Mouse (Mus musculus): Measurements from ENCODE around the gene B4galt5. TPM values are rescaled to one million over a fixed set of nuclear protein-coding genes. Genes with fewer than 3 reads are reported as not detected.
"Not testable (repeated sequence)": the region's sequence is repeated elsewhere in the genome, so short reads cannot be mapped to it uniquely, and the experiment has no call there.

Gene B4galt5
- 15.0 and 19.8 TPM in 2 replicates for polyA plus RNA-seq (2014; fragmentation: Nextera tagmentation; extraction: Ambion mirVana)

DNA sequence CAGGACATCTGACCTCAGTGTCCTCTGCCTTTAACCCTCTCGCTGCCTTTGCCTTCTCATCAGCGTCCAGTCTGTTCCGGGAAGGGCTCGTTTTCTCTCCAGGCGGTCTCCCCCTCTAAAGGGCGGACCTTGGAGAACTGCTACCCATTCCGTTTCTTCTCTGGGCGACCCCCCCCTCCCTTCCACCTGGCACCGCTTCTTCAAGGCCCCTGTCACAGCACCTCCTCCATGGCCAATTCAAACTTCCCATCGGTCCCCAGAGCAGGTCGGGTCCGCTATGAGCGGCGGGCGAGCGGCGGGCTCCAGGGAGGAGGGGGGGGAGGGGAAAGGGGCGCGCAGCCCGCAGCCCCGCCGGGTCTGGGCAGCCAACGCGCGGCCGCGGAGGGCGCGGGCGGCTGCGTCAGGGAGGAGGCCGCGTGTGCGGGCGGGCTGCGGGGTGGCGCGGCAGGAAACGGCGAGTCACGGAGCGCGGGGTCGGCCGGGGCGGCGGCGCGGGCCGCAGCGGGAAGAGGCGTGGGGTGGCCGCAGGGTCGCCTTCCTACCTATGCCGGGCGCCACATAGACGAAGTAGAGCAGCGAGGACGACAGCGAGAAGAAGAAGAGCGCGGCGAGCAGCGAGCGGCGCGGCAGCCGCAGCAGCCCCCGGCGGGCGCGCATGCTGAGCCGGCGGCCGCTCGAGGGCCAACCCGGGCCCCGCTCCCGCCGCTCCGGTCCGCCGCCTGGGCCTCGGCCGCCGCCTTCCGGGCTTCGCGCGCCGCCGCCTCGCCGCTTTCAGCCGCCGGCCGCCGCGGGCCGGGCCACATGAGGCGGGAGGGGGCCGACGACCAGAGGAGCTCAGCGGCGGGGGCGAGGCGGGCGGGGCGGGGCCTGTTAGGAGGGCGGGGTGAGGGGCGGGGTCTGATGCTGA is at the start of gene B4galt5:
Gene B4galt5, minus strand, starts transcription at position 808 of the 907 bp plus-strand sequence.
- peaks cover 14% of the 10 kb centered on the region for H3K27me3 ChIP-seq (ENCODE audit: control insufficient read depth, insufficient read depth, low read length)
- DNase-seq (ENCODE audit: low spot score, missing footprints): peak; percentile 94
- 0% methylated on average over 46 of the region's 111 CpGs for WGBS

GRCm38 (mm10) chr2:167396420-167396819 is 47.4 kb upstream of the B4galt5 start:
- WGBS: 94% methylated on average over 9 of the region's 9 CpGs

More for the DNA sequence above, at the start of gene B4galt5:
- ATAC-seq (ENCODE audit: low FRiP score): peak; percentile 57
- Histone ChIP-seq H3K27ac (ENCODE audit: low read depth, low read length) (peak within 1 kb of the TSS; percentile 80), H3K4me3 (ENCODE audit: low read depth, low read length) (peak within 1 kb of the TSS; percentile 73), H3K9me3 (ENCODE audit: control insufficient read depth, low read length) (no peaks in the 10 kb centered on the region), H3K9ac (ENCODE audit: low read length) (peak within 1 kb of the TSS; percentile 87), H3K4me1 (ENCODE audit: control insufficient read depth, insufficient read depth, low read length) (peaks cover 6% of the 10 kb centered on the region), H3K36me3 (ENCODE audit: control insufficient read depth, insufficient read depth, low read length) (no peaks in the 10 kb centered on the region), H3K4me2 (peak within 1 kb of the TSS; percentile 70)

DNA sequence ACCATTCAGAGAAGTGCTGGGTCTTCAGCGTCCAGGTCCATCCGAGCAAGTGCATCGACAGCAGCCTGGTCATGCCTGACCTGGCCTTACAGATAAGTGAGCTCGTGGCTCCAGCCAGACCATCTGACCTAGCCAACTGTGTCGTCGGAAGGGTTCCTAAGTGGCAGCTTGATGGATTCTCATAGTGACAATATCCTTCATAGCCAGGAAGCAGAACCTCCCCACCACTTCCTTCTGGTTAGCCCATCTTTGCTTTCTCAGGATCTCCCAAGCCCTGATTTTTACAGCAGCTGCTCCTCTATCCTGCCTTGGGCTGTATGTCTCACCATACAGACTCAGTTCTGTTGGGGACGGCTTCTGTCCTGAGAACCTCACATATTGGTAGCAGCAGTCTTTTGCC is 45.4 kb upstream of the B4galt5 start:
- no peak for DNase-seq (ENCODE audit: low spot score, missing footprints)
- 80% methylated on average over 7 of the region's 7 CpGs for whole genome bisulfite sequencing

More at GRCm38 (mm10) chr2:167396420-167396819, 47.4 kb upstream of the B4galt5 start:
- not testable (repeated sequence) for H3K4me1 ChIP-seq (ENCODE audit: control insufficient read depth, insufficient read depth, low read length); DNase-seq (ENCODE audit: low spot score, missing footprints); H3K36me3 ChIP-seq (ENCODE audit: control insufficient read depth, insufficient read depth, low read length); H3K4me3 ChIP-seq (ENCODE audit: low read depth, low read length); H3K9ac ChIP-seq (ENCODE audit: low read length); H3K27ac ChIP-seq (ENCODE audit: low read depth, low read length); ATAC-seq (ENCODE audit: low FRiP score); H3K4me2 ChIP-seq; H3K27me3 ChIP-seq (ENCODE audit: control insufficient read depth, insufficient read depth, low read length); H3K9me3 ChIP-seq (ENCODE audit: control insufficient read depth, low read length)

DNA sequence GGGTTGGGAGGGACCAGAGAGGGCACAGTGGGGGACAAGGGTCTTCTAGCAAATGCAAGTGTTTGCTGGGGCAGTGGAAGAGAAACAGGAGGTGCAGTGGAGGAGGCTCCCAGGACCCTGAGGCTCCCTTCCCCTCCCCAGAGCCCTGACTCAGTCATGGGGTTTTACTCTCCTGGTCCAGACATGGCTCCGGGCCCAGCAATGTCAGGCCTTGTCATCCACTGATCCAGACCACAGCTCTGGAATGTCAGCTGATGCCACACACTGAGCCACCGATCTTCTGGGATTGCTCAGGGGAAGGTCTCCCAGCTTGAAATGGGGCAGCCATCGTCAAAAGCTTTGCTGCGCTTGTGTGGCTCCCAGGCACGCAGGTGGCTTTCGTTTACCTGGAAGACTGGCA is 38.0 kb upstream of the B4galt5 start:
- DNase-seq (ENCODE audit: low spot score, missing footprints) (no peak), ATAC-seq (ENCODE audit: low FRiP score) (no peak)
- WGBS: 80% methylated on average over 6 of the region's 6 CpGs
- no peak overlapping the region for H3K4me3 ChIP-seq (ENCODE audit: low read depth, low read length)
- H3K27ac ChIP-seq (ENCODE audit: low read depth, low read length): no peak overlapping the region
- no peaks in the 10 kb centered on the region for H3K36me3 ChIP-seq (ENCODE audit: control insufficient read depth, insufficient read depth, low read length)
- H3K4me2 ChIP-seq: no peak overlapping the region
- H3K27me3 ChIP-seq (ENCODE audit: control insufficient read depth, insufficient read depth, low read length): no peaks in the 10 kb centered on the region
- H3K9ac ChIP-seq (ENCODE audit: low read length): no peak overlapping the region
- no peaks in the 10 kb centered on the region for H3K9me3 ChIP-seq (ENCODE audit: control insufficient read depth, low read length)
- H3K4me1 ChIP-seq (ENCODE audit: control insufficient read depth, insufficient read depth, low read length): no peaks in the 10 kb centered on the region

More for the DNA sequence above, 45.4 kb upstream of the B4galt5 start:
- no peaks in the 10 kb centered on the region for H3K27me3 ChIP-seq (ENCODE audit: control insufficient read depth, insufficient read depth, low read length)
- H3K4me2 ChIP-seq: no peak overlapping the region
- H3K4me3 ChIP-seq (ENCODE audit: low read depth, low read length): no peak overlapping the region
- H3K27ac ChIP-seq (ENCODE audit: low read depth, low read length): no peak overlapping the region
- H3K9ac ChIP-seq (ENCODE audit: low read length): no peak overlapping the region
- no peak for ATAC-seq (ENCODE audit: low FRiP score)
- no peaks in the 10 kb centered on the region for H3K9me3 ChIP-seq (ENCODE audit: control insufficient read depth, low read length)
- no peaks in the 10 kb centered on the region for H3K36me3 ChIP-seq (ENCODE audit: control insufficient read depth, insufficient read depth, low read length)
- H3K4me1 ChIP-seq (ENCODE audit: control insufficient read depth, insufficient read depth, low read length): no peaks in the 10 kb centered on the region

- H3K36me3 ChIP-seq (ENCODE audit: control insufficient read depth, insufficient read depth, low read length): no peaks in the 10 kb centered on the region
- H3K9me3 ChIP-seq (ENCODE audit: control insufficient read depth, low read length): no peaks in the 10 kb centered on the region
- no peak overlapping the region for H3K27ac ChIP-seq (ENCODE audit: low read depth, low read length)
- H3K4me3 ChIP-seq (ENCODE audit: low read depth, low read length): no peak overlapping the region
- no peak overlapping the region for H3K9ac ChIP-seq (ENCODE audit: low read length)
- ATAC-seq (ENCODE audit: low FRiP score): no peak
- WGBS: 70% methylated on average over 4 of the region's 4 CpGs
- no peaks in the 10 kb centered on the region for H3K4me1 ChIP-seq (ENCODE audit: control insufficient read depth, insufficient read depth, low read length)
- no peak overlapping the region for H3K4me2 ChIP-seq
- no peaks in the 10 kb centered on the region for H3K27me3 ChIP-seq (ENCODE audit: control insufficient read depth, insufficient read depth, low read length)
- no peak for DNase-seq (ENCODE audit: low spot score, missing footprints)
These were observed 37.5 kb upstream of the B4galt5 start for GRCm38 (mm10) chr2:167386456-167386855.

- DNase-seq (ENCODE audit: low spot score, missing footprints) (no peak), ATAC-seq (ENCODE audit: low FRiP score) (no peak)
- WGBS: 91% methylated on average over 13 of the region's 13 CpGs
- Histone ChIP-seq H3K27me3 (ENCODE audit: control insufficient read depth, insufficient read depth, low read length) (no peaks in the 10 kb centered on the region), H3K9me3 (ENCODE audit: control insufficient read depth, low read length) (no peaks in the 10 kb centered on the region), H3K4me1 (ENCODE audit: control insufficient read depth, insufficient read depth, low read length) (0 out of 2 replicates have a peak, but pooled peaks cover 3% of the 10 kb centered on the region), H3K4me3 (ENCODE audit: low read depth, low read length) (no peak overlapping the region), H3K4me2 (no peak overlapping the region), H3K27ac (ENCODE audit: low read depth, low read length) (no peak overlapping the region), H3K36me3 (ENCODE audit: control insufficient read depth, insufficient read depth, low read length) (no peaks in the 10 kb centered on the region), H3K9ac (ENCODE audit: low read length) (no peak overlapping the region)
These were observed 34.7 kb upstream of the B4galt5 start for GRCm38 (mm10) chr2:167383666-167384083.

- Histone ChIP-seq H3K4me2 (no peak overlapping the region), H3K9me3 (ENCODE audit: control insufficient read depth, low read length) (no peaks in the 10 kb centered on the region)
- 90% methylated on average over 7 of the region's 7 CpGs for WGBS
These were observed 33.4 kb upstream of the B4galt5 start for GRCm38 (mm10) chr2:167382389-167382788.

GRCm38 (mm10) chr2:167381596-167381995 is 32.6 kb upstream of the B4galt5 start:
- no peak overlapping the region for H3K4me2 ChIP-seq
- H3K4me3 ChIP-seq (ENCODE audit: low read depth, low read length): no peak overlapping the region
- DNase-seq (ENCODE audit: low spot score, missing footprints) (no peak), ATAC-seq (ENCODE audit: low FRiP score) (no peak)
- H3K4me1 ChIP-seq (ENCODE audit: control insufficient read depth, insufficient read depth, low read length): 0 out of 2 replicates have a peak, but pooled peaks cover 3% of the 10 kb centered on the region
- no peaks in the 10 kb centered on the region for H3K9me3 ChIP-seq (ENCODE audit: control insufficient read depth, low read length)
- no peaks in the 10 kb centered on the region for H3K36me3 ChIP-seq (ENCODE audit: control insufficient read depth, insufficient read depth, low read length)
- H3K27me3 ChIP-seq (ENCODE audit: control insufficient read depth, insufficient read depth, low read length): no peaks in the 10 kb centered on the region
- H3K9ac ChIP-seq (ENCODE audit: low read length): no peak overlapping the region
- WGBS: 90% methylated on average over 7 of the region's 7 CpGs
- H3K27ac ChIP-seq (ENCODE audit: low read depth, low read length): no peak overlapping the region

More at GRCm38 (mm10) chr2:167382389-167382788, 33.4 kb upstream of the B4galt5 start:
- no peak overlapping the region for H3K27ac ChIP-seq (ENCODE audit: low read depth, low read length)
- H3K4me1 ChIP-seq (ENCODE audit: control insufficient read depth, insufficient read depth, low read length): 0 out of 2 replicates have a peak, but pooled peaks cover 3% of the 10 kb centered on the region
- no peak for DNase-seq (ENCODE audit: low spot score, missing footprints)
- H3K36me3 ChIP-seq (ENCODE audit: control insufficient read depth, insufficient read depth, low read length): no peaks in the 10 kb centered on the region
- ATAC-seq (ENCODE audit: low FRiP score): no peak
- H3K27me3 ChIP-seq (ENCODE audit: control insufficient read depth, insufficient read depth, low read length): no peaks in the 10 kb centered on the region
- no peak overlapping the region for H3K4me3 ChIP-seq (ENCODE audit: low read depth, low read length)
- H3K9ac ChIP-seq (ENCODE audit: low read length): no peak overlapping the region

DNA sequence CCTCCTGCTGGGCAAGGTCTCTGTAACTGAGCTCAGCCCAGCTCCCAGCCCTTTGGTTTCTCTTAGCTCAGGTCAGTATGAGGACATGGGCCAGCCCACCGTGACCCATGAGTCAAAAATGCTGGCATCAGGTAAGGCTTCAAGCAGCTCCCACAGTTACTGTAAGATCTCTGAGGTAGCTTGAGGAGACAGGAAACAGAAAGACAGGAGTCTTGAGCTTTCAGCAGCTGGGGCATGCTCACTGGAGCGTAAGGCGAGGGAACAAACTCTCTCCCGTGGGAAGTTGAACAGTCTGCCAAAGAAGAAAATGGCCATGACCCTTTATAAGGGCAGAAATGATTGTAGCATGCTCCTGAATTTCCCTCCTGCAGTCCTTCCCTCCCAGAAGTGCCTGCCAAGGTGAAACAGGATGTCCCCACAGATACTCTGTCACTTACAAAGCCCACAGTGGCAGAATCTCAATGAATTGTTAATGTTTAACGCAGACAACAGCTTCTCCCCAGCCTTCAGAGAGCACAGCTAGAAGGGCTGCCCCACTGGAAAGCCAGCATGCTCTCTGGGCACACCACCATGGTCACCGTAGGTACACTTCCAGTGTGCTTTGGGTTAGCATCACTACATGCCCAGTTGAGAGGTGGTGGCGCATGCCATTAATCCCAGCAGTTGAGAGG is 31.8 kb upstream of the B4galt5 start:
- WGBS: 61% methylated on average over 7 of the region's 7 CpGs

More for the DNA sequence above, 31.8 kb upstream of the B4galt5 start:
- Histone ChIP-seq H3K9ac (ENCODE audit: low read length) (no peak overlapping the region), H3K4me3 (ENCODE audit: low read depth, low read length) (no peak overlapping the region), H3K4me2 (no peak overlapping the region), H3K36me3 (ENCODE audit: control insufficient read depth, insufficient read depth, low read length) (no peaks in the 10 kb centered on the region), H3K27me3 (ENCODE audit: control insufficient read depth, insufficient read depth, low read length) (no peaks in the 10 kb centered on the region), H3K4me1 (ENCODE audit: control insufficient read depth, insufficient read depth, low read length) (0 out of 2 replicates have a peak, but pooled peaks cover 3% of the 10 kb centered on the region), H3K9me3 (ENCODE audit: control insufficient read depth, low read length) (no peaks in the 10 kb centered on the region), H3K27ac (ENCODE audit: low read depth, low read length) (no peak overlapping the region)
- ATAC-seq (ENCODE audit: low FRiP score) (no peak), DNase-seq (ENCODE audit: low spot score, missing footprints) (no peak)
